Mouse (Mus musculus) c-Kit-positive CD71-positive TER-119-positive erythroid progenitor cells, embryonic 14.5 days (primary cell): ENCODE measurements around the gene Uaca.

ENCODE experiments used
- DNase-seq: peaks from one replicate; pipeline ENCODE4 v3.0.0-alpha.2; 2013; ENCODE audit warnings: low spot score

Uaca gene

GRCm38 (mm10) chr9:60837449-60838141 lies 43.3 kb downstream of the Uaca start:
- DNase-seq = no peak

- no peak for DNase-seq
Observed at GRCm38 (mm10) chr9:60838331-60838872, 44.1 kb downstream of the Uaca start.

- no peak for DNase-seq
Observed at GRCm38 (mm10) chr9:60841393-60841792, 47.1 kb downstream of the Uaca start.

- no peak for DNase-seq
Observed at GRCm38 (mm10) chr9:60843415-60844076, 49.2 kb downstream of the Uaca start.

- DNase-seq = no peak
Observed at GRCm38 (mm10) chr9:60848730-60849129, 54.4 kb downstream of the Uaca start.

- no peak for DNase-seq
Observed at GRCm38 (mm10) chr9:60849986-60850385, 55.6 kb downstream of the Uaca start.

- DNase-seq = no peak
Observed at GRCm38 (mm10) chr9:60854196-60854595, 59.9 kb downstream of the Uaca start.

GRCm38 (mm10) chr9:60857833-60858232 lies 63.5 kb downstream of the Uaca start:
- DNase-seq = no peak

GRCm38 (mm10) chr9:60858306-60858960 lies 64.1 kb downstream of the Uaca start:
- DNase-seq = peak; percentile 47

GRCm38 (mm10) chr9:60859031-60859430 lies 64.7 kb downstream of the Uaca start:
- DNase-seq = no peak

GRCm38 (mm10) chr9:60861030-60861429 lies 66.7 kb downstream of the Uaca start:
- no peak for DNase-seq

GRCm38 (mm10) chr9:60864664-60865063 lies 70.3 kb downstream of the Uaca start:
- DNase-seq = no peak

- no peak for DNase-seq
Observed at GRCm38 (mm10) chr9:60865866-60866265, 71.5 kb downstream of the Uaca start.

- DNase-seq = no peak
Observed at GRCm38 (mm10) chr9:60870451-60870850, 76.1 kb downstream of the Uaca start.

- DNase-seq = no peak
Observed at GRCm38 (mm10) chr9:60870919-60871503, 76.7 kb downstream of the Uaca start.

GRCm38 (mm10) chr9:60873257-60874054 lies 79.1 kb downstream of the Uaca start:
- DNase-seq = no peak

GRCm38 (mm10) chr9:60874055-60874392 lies 79.7 kb downstream of the Uaca start:
- DNase-seq = no peak

GRCm38 (mm10) chr9:60876085-60876484 lies 81.7 kb downstream of the Uaca start:
- DNase-seq = no peak

- no peak for DNase-seq
Observed at GRCm38 (mm10) chr9:60876531-60876930, 82.2 kb downstream of the Uaca start.

- no peak for DNase-seq
Observed at GRCm38 (mm10) chr9:60878051-60878557, 83.8 kb downstream of the Uaca start.

GRCm38 (mm10) chr9:60878630-60879029 lies 84.3 kb downstream of the Uaca start:
- DNase-seq = no peak

- no peak for DNase-seq
Observed at GRCm38 (mm10) chr9:60885148-60885547, 90.8 kb downstream of the Uaca start.
